Mouse (Mus musculus) adrenal gland (tissue): Measurements from ENCODE around the gene Gm9045.
"Not testable (repeated sequence)": the region's sequence is repeated elsewhere in the genome, so short reads cannot be mapped to it uniquely, and the experiment has no call there.

Experiments used
- intact Hi-C: fragments of 180-260 bp; cut with DNase I; formaldehyde crosslinking; loops from one replicate; pipeline ENCODE4 v1.15.1; 2025
- long read RNA-seq, 2 experiments: library from polyadenylated mRNA; unstranded; transcript quantifications; one replicate each; pipeline ENCODE4 v2.0.0; 2020; ENCODE audit warnings: borderline replicate concordance in 1 of 2; ENCODE audit not compliant: insufficient replicate concordance in 1 of 2

The Gm9045 gene
- long read RNA-seq, experiment 1, result 0 reads
- long read RNA-seq, experiment 2, result 0 reads

DNA sequence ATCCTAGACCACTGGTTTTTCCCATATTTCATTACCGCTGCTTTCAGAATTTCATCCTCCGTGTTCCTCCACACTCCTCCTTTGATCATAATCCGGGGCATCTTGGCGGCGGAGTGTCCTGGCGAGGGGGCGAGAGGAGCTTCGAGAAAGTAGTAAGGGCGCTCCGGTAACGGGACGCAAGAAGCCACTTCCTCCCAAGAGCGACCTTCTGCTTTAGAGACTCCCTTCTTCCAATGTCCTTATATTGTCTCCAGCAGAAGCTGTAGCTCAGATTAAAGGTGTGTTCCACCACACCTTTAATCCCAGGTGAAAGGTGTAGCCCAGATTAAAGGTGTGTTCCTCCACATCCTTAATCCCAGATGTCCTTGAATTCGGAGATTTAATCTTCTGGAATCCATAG, at the start of gene Gm9045:
Gene Gm9045, minus strand, starts transcription at position 101 of the 400 bp plus-strand sequence.
- intact Hi-C loops, result not testable (repeated sequence)

- intact Hi-C loops, result no loop called here
Observed at GRCm38 (mm10) chr10:118370443-118370842, 32.8 kb upstream of the Gm9045 start.

DNA sequence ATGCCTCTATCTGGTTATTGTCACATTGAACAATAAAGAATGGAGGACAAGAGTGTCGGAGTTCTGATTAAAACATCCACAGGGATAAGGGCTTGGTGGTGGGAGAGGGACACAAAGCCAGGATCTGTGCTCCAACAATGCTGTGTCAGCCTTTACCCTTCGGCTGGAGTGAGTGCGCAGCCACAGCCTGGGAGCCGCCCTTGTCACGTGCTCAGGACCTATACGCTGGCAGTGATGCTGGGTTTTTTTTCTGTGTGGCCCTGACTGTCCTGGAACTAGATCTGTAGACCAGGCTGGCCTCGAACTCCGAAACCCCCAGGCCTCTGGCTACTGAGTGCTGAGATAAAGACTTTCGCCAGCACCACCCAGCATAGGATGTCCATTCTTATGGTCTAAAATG, 31.9 kb upstream of the Gm9045 start:
- intact Hi-C loops, result no loop called here

DNA sequence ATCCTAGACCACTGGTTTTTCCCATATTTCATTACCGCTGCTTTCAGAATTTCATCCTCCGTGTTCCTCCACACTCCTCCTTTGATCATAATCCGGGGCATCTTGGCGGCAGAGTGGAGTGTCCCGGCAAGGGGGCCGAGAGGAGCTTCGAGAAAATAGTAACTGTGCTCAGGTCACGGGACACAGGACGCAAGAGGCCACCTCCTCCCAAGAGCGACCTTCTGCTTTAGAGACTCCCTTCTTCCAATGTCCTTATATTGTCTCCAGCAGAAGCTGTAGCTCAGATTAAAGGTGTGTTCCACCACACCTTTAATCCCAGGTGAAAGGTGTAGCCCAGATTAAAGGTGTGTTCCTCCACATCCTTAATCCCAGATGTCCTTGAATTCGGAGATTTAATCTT, 16.4 kb upstream of the Gm9045 start, which contains the start of gene Gm9049:
Gene Gm9049, minus strand, starts transcription at position 101 of the 400 bp plus-strand sequence.
- intact Hi-C loops, result not testable (repeated sequence)

DNA sequence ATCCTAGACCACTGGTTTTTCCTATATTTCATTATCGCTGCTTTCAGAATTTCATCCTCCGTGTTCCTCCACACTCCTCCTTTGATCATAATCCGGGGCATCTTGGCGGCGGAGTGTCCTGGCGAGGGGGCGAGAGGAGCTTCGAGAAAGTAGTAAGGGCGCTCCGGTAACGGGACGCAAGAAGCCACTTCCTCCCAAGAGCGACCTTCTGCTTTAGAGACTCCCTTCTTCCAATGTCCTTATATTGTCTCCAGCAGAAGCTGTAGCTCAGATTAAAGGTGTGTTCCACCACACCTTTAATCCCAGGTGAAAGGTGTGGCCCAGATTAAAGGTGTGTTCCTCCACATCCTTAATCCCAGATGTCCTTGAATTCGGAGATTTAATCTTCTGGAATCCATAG, 10.9 kb upstream of the Gm9045 start, which contains the start of gene Gm9048:
Gene Gm9048, minus strand, starts transcription at position 101 of the 400 bp plus-strand sequence.
- intact Hi-C loops, result not testable (repeated sequence)

GRCm38 (mm10) chr10:118343155-118343554, 5.5 kb upstream of the Gm9045 start, which contains the start of gene Gm9046:
Gm9046 (minus strand) TSS chr10:118343255.
- intact Hi-C loops, result not testable (repeated sequence)

DNA sequence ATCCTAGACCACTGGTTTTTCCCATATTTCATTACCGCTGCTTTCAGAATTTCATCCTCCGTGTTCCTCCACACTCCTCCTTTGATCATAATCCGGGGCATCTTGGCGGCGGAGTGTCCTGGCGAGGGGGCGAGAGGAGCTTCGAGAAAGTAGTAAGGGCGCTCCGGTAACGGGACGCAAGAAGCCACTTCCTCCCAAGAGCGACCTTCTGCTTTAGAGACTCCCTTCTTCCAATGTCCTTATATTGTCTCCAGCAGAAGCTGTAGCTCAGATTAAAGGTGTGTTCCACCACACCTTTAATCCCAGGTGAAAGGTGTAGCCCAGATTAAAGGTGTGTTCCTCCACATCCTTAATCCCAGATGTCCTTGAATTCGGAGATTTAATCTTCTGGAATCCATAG, 5.3 kb downstream of the Gm9045 start, which contains the start of gene Gm9044:
Gene Gm9044, minus strand, starts transcription at position 101 of the 400 bp plus-strand sequence.
- intact Hi-C loops, result not testable (repeated sequence)

DNA sequence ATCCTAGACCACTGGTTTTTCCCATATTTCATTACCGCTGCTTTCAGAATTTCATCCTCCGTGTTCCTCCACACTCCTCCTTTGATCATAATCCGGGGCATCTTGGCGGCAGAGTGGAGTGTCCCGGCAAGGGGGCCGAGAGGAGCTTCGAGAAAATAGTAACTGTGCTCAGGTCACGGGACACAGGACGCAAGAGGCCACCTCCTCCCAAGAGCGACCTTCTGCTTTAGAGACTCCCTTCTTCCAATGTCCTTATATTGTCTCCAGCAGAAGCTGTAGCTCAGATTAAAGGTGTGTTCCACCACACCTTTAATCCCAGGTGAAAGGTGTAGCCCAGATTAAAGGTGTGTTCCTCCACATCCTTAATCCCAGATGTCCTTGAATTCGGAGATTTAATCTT, 10.8 kb downstream of the Gm9045 start, which contains the start of gene Gm9040:
Gene Gm9040, minus strand, starts transcription at position 101 of the 400 bp plus-strand sequence.
- intact Hi-C loops, result not testable (repeated sequence)

- intact Hi-C loops, result no loop called here
Observed at GRCm38 (mm10) chr10:118319024-118319423, 18.6 kb downstream of the Gm9045 start.

GRCm38 (mm10) chr10:118302133-118302532, 35.5 kb downstream of the Gm9045 start:
- intact Hi-C loops, result not testable (repeated sequence)

DNA sequence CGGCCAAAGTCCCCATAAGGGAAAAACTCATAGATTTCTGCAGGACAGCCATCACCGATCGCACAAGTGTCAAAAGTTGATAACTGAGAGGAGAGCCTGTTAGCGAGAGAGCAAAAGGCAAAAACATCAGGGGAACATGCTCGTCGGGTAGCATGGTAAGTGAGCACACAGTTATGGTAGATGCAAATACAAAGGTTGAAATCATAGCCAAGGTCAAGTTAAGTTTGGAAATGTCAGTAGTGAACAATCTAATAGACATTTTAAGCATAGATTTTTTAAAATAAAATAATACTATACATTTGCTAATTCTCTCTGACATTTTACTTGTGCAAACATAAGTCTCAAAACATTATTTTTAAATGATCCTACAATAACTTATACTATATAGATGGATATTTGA, 42.7 kb downstream of the Gm9045 start, which contains the start of gene Iltifb:
Gene Iltifb, minus strand, starts transcription at position 101 of the 400 bp plus-strand sequence.
- intact Hi-C loops, result no loop called here
